Mouse (Mus musculus) neutrophil, adult 5-6 weeks (primary cell): ENCODE results near the gene Tyw5. TPM values are rescaled to one million over a fixed set of nuclear protein-coding genes. Genes with fewer than 3 reads are reported as not detected.

Experiments used
- total RNA-seq: library from RNA; stranded (forward); fragments of 200-1000 nt; gene quantifications from 2 replicates; pipeline ENCODE4 v1.2.3, GENCODE M21; 2017

Tyw5 gene
- total RNA-seq, 1 experiment from 2014 or later: 27.7 TPM

Other genes starting within 250 kb of the Tyw5 start
- 6.5 and 10.2 TPM in 2 replicates for gene 1700066M21Rik, start 29.5 kb downstream of the Tyw5 start, total RNA-seq
- 6.3 and 7.6 TPM in 2 replicates for gene Maip1, start 773 bp downstream of the Tyw5 start, total RNA-seq